Mouse (Mus musculus): Measurements from ENCODE around the gene Arntl.

The Arntl gene

DNA sequence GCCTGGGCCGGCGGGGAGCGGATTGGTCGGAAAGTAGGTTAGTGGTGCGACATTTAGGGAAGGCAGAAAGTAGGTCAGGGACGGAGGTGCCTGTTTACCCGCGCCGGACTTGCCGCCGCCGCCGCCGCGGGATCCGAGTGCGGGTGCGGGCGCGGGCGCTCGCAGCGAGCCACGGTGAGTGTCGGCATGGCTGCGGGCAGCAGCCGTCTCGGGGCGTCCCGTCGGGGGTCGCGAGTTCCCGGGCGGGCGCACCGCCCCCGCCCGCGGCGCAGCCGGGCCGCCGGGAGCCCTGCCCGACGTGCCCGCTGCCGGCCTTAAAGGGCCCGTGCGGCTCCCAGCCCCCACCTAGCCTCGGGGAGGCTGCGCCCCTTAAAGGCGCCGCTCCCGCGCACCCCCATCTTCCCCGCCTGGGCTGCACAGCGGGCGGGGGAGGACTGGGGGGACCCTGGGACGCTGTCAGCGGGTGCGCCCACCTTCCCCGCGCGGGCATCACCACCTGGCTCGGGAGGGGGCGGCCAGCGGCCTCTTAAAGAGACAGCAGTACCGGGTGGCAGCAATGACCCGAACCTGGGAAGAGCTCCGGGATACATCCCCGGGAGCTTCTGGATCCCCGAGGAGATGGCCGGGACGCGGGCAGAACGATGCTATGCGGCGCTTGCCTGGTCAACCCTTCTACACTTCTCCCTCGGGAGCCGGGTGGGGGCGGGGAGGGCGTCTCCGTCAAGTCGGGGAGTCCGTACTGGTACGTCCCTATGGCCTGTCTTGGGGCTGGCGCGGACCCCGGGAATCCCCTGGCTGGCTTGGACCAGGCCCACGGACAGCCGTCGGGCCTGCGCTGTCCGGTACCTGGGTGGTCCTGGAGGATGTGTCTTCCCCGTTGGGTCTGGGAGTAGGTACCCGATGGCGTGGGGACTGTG is 464 bp downstream of the Arntl start:
- no peak for DNase-seq (ENCODE audit: low read depth, low spot score)

DNA sequence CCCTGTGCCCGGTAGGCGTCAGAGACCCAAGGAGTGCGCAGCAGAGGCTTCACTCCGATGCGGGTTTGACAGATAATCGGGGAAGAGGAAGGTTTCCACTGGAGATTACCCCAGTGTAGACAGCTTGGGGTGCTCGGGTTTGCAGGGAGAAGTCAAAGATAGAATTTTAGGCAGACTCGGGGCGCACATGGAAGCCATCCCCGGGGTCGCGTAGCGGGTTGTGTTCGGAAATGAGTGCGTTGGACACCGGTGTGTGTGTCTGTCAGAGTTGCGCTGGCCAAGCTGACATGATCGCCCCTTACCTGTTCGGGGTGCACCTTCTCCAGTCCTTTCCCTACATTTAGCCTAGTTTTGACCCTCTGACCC is 1.1 kb downstream of the Arntl start:
- no peak for DNase-seq (ENCODE audit: low read depth, low spot score)

- no peak for DNase-seq (ENCODE audit: low read depth, low spot score)
Observed at GRCm38 (mm10) chr7:113210441-113210840, 3.2 kb downstream of the Arntl start.

- DNase-seq (ENCODE audit: low read depth, low spot score), result no peak
Observed at GRCm38 (mm10) chr7:113214245-113215169, 7.2 kb downstream of the Arntl start.

DNA sequence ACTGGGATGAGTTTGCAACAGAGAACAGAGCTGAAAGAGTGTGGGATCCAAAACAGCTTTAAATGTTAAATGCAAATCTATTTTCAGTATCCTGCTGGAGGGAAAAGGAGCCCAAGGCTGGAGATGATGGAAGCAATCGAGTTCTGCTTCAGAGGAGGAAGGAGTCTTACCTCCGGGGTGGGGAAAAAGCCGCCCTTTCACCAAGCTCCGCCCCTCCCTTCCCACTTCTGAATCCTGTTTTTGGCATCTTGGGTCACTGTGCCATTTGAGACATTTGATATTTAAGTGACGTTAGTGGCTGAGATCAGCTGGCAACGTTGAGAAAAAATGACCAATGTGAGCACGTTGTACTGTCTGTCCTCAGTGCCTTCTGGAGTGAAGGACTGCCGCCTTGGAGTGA is 8.9 kb downstream of the Arntl start:
- no peak for DNase-seq (ENCODE audit: low read depth, low spot score)

GRCm38 (mm10) chr7:113219416-113219815 is 12.2 kb downstream of the Arntl start:
- no peak for DNase-seq (ENCODE audit: low read depth, low spot score)

DNA sequence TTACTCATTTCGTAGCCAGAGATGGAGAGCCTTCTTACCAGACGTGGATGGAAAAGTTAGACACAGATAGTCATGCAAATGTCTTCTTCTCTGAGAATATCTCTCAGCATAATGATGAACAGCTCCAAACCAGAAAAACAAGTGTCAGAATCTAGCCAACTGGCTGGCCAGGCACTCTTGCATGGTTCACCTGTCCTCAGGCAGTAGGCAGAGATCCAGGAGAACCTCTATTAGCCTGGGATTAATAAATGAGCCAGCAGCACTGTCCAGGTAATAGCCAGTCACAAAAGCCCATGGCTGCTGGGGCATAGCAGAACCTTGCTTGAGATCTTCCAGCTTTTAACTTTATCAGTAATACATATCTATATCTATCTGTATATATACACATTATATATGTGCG is 12.6 kb downstream of the Arntl start:
- DNase-seq (ENCODE audit: low read depth, low spot score), result no peak

DNA sequence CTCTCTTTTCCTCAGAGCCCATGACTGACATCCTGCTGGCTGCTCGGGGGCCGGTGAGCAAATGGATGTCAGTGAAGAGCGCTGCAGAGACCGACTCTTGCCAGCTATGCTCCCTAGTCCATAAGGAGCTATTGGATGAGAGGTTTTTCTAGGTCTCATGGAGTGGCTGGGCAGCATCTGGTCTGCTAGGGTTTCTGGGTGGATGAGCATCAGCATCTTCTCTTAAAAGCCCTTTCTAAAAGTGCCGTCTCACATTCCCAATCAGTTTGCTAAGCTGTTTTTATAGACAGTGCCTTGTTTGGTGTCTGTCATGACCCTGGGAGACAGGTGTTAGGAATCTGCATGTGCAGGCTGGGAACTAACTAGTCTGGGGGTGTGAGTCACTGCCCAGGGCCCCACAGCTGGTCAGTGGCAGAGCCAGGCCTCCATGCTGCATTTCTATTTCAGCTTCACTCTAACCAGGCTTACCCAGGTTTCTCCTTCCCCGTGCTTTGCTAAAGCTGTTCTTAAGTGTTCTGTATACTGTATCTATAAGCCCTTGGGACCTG is 13.5 kb downstream of the Arntl start:
- no peak for DNase-seq (ENCODE audit: low read depth, low spot score)

GRCm38 (mm10) chr7:113222821-113223220 is 15.6 kb downstream of the Arntl start:
- no peak for DNase-seq (ENCODE audit: low read depth, low spot score)

GRCm38 (mm10) chr7:113224620-113225019 is 17.4 kb downstream of the Arntl start:
- no peak for DNase-seq (ENCODE audit: low read depth, low spot score)

GRCm38 (mm10) chr7:113228498-113228897 is 21.2 kb downstream of the Arntl start:
- no peak for DNase-seq (ENCODE audit: low read depth, low spot score)

DNA sequence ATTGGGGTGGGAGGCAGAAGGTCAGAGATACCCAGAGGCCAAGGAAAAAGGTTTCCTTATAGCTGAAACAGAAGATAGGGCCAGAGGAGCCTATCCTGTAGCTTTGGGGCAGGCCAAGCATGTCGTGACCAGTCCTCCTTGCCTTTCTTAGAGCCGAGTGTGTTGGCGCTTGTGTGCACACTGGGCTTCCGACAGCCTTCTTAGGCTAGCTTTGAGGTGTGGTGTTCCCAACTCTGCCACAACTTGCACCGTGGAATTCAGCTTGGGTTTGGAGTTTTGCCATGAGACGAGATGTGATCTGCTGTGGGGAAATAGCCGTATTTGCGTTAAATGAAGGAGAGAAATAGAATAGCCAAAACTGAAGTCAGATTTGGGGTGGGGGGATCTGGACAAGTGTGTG is 28.9 kb downstream of the Arntl start:
- no peak for DNase-seq (ENCODE audit: low read depth, low spot score)

DNA sequence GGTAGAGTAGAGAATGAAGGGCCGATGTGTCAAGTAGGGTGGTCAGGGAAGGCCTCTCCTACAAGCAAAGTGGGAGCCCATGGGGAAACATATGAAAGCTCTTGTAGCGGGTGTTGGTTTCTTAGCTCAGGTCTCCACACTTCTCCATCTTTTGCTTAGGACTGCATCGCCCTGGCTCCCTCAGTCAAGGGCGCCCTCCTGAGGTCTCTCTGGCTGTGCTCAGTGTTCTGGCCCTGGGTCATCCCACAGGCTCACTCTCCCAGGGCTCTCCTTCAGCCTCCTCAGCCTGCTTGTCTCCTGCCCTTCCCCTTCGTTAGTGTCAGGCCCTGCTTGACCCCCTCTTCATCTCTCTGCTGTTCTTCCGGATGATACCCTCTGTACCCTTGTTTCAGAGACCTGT is 31.1 kb downstream of the Arntl start:
- DNase-seq (ENCODE audit: low read depth, low spot score), result no peak

DNA sequence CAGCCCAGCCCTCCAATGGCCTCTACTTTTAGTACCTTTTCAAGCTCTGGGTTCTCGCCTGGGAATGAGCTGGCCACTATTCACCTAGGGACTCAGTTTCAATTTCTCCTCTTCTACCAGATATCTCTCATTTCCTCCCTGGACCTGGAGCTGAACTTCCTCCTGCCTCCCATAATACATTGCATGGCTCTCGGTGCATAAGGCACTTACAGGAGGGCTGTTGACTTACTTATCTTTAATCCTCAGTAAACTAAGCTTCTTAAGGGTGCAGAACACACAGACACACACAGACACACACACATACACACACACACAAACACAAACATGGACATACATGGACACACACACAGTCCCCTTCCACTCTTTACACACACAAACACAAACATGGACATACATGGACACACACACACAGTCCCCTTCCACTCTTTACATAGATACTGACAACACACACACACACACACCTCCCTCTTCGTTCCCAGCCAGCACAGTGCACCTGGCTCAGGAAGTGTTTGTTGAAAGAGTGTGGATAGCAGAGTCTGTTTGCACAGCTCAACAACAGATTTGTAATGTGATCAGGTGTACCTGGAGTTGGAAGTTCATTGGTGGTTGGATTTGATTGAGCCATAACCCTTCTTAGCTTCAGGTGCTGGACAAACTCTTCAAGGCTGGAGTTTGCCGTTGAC is 32.3 kb downstream of the Arntl start:
- DNase-seq (ENCODE audit: low read depth, low spot score), result no peak

- DNase-seq (ENCODE audit: low read depth, low spot score), result no peak
Observed at GRCm38 (mm10) chr7:113240438-113240837, 33.2 kb downstream of the Arntl start.

DNA sequence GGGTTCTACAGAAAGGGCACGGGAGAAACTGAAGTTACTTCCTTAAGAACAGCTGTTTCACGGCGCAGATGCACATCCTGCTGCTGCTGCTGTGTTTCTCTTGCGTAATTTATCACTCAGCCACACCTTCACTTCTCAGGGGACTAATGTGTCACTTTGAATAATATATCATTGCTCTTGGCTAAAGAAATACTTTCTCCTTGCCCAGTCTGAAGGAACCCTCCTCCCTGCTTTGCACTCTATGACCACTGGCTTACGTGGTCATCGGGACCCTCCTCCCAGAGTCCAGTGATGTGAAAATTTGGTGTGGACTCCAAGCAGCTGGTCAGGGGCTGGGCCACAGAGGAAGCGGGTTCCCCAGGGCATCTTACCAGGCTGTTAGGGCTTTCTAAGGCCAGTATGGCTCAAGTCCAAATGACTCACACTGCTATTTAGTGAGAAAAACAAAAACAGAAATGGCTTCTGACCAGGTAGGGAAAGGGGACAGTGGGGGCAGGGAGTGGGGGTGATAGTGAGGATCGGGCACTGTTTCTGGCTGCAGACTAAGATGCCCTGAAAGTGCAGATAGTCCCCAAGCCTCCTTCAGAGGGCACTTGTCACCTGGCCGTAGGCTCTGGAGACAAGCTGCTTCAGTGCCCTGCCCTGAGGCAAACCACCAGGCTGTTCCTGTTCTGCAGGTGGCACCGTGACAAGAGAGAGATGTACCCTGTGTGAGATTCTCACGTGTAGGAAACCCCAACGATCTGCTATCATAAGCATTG is 34.8 kb downstream of the Arntl start:
- DNase-seq (ENCODE audit: low read depth, low spot score), result no peak

DNA sequence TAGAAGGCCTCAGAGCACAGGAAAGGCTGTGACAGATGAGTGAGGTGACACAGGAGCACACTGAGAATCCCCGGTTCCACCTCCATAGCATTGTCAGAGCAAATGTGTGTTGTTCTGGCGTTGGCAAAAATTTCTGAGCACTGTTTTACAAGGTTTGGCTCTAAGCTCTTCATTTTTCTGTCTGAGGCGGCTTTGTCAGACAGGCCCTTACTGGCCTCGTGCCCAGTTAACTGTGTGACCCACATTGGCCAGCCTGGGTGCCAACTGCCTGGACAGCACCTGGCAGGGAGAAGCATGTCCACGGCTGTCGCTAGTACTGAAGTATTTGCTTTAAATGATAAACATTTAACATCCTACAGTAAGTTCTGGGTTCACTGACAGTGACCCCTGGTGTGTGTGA is 35.4 kb downstream of the Arntl start:
- no peak for DNase-seq (ENCODE audit: low read depth, low spot score)

GRCm38 (mm10) chr7:113245144-113245543 is 37.9 kb downstream of the Arntl start:
- DNase-seq (ENCODE audit: low read depth, low spot score), result no peak

- DNase-seq (ENCODE audit: low read depth, low spot score), result no peak
Observed at GRCm38 (mm10) chr7:113246512-113246911, 39.2 kb downstream of the Arntl start.

DNA sequence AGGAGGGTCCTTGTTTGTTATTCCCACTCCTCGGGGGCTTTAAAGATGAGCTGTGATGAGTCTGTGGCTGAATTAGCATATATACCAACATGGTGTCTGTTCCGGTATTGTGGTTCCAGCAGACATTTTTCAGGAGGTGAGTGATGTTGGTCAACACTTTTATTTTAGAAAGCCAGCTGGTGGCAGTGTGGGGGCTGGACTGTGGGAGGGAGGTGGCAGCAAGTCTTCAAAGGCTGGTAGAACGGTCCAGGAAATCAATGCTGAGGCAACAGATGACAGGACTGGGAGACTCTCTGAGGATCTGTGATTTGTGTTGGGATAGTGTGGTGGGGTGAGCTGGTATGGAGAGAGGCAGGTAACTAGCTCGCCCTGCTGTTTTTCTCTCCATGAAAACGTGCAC is 39.9 kb downstream of the Arntl start:
- DNase-seq (ENCODE audit: low read depth, low spot score), result no peak

All from WW6 (cell line).